Mouse (Mus musculus): Measurements from ENCODE around the gene Sema3c.

DNA sequence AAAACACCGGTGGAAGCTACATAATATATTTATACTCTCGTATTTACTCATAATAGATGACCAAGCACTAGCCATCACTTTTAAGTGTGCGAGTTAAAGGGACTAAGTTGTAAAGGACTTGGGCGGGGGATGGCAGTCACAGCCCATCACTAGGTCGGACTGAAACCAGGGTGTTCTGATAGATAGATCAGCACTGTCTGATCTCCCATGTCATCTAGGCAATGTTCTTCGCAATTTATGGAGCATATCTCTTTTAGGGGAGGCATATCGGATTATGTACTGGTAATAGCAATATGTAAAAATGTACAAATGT is 1.1 kb downstream of the Sema3c start:
- no peak for TF ChIP-seq CTCF (IDR thresholded peaks at IDR 0.05; ENCODE audit: insufficient read depth, low read length)
- no peak for TF ChIP-seq POLR2A (IDR thresholded peaks at IDR 0.05; ENCODE audit: borderline replicate concordance, extremely low read depth, low read depth, low read length)
